Mouse (Mus musculus): ENCODE results near the gene Lyst. TPM values are rescaled to one million over a fixed set of nuclear protein-coding genes. Genes with fewer than 3 reads are reported as not detected.

Lyst gene
- total RNA-seq, 2 experiments from 2014 or later: 3.6 to 4.3 TPM

Other genes with a start within 250 kb of the Lyst start
- gene Gpr137b, start 196.4 kb upstream of the Lyst start, total RNA-seq (2021): 1 to 10 TPM; 2.0 to 4.6 TPM
- 10 to 100 TPM; 30.1 to 33.5 TPM for gene Nid1, start 152.8 kb upstream of the Lyst start, total RNA-seq (2021)
- under 1 TPM; 0.39 to 0.50 TPM for gene Gng4, start 193.7 kb downstream of the Lyst start, total RNA-seq (2021)

Data from gastrocnemius, adult 18-20 months (tissue).